In genomic region chr6:99265945-99266656, GRCm38 (mm10) we compare ENCODE assay signal across 8 mouse cellular contexts.
A peak's percentile ranks its signal among the peaks of the same experiment; 100 is the strongest.
DNase-seq lines count a peak whose midpoint lies in the region; ATAC-seq lines count a peak whose summit lies in the region.

No protein-coding gene starts in this region.

- peak overlapping the region; percentile 36 for H3K9ac ChIP-seq in forebrain, embryonic 13.5 days
- 0 out of 2 replicates have a peak overlapping the region, but pooled peaks have one; percentile 1 for H3K9ac ChIP-seq in intestine, embryonic 14.5 days (ENCODE audit: low read length)
- peak overlapping the region; percentile 34 for H3K9ac ChIP-seq in liver, embryonic 13.5 days

- peak overlapping the region; percentile 49; the same call in 1 of the 2 replicates for H3K27ac ChIP-seq in forebrain, embryonic 13.5 days
- peak overlapping the region; percentile 76 for H3K27ac ChIP-seq in intestine, embryonic 14.5 days (ENCODE audit: low read depth)
- H3K27ac ChIP-seq in liver, embryonic 13.5 days, result peak overlapping the region; percentile 56

- H3K9me3 ChIP-seq in forebrain, embryonic 13.5 days (replicated peaks), result no peaks in the 10 kb centered on the region
- H3K9me3 ChIP-seq in intestine, embryonic 14.5 days (ENCODE audit: control insufficient read depth, low read length), result no peaks in the 10 kb centered on the region
- H3K9me3 ChIP-seq in liver, embryonic 13.5 days (replicated peaks), result no peaks in the 10 kb centered on the region

- H3K4me3 ChIP-seq in forebrain, embryonic 13.5 days, result no peak overlapping the region; the same call in 1 of the 2 replicates
- H3K4me3 ChIP-seq in intestine, embryonic 14.5 days (ENCODE audit: low read depth, low read length), result peak overlapping the region; percentile 13; the same call in 1 of the 2 replicates
- peak overlapping the region; percentile 29 for H3K4me3 ChIP-seq in liver, embryonic 13.5 days (replicated peaks)

- H3K4me1 ChIP-seq in forebrain, embryonic 13.5 days, result peaks cover 77% of the 10 kb centered on the region
- peaks cover 72% of the 10 kb centered on the region for H3K4me1 ChIP-seq in intestine, embryonic 14.5 days (replicated peaks; ENCODE audit: control insufficient read depth, insufficient read depth, low read length)
- peaks cover 32% of the 10 kb centered on the region for H3K4me1 ChIP-seq in liver, embryonic 13.5 days (replicated peaks)

- peak; percentile 17; the same call in 1 of the 2 replicates for ATAC-seq in forebrain, embryonic 13.5 days
- ATAC-seq in intestine, embryonic 14.5 days (replicated peaks; ENCODE audit: low FRiP score, low TSS enrichment, low read depth), result peak; percentile 37; the same call in 1 of the 2 replicates
- ATAC-seq in liver, embryonic 13.5 days (ENCODE audit: low read depth), result 0 out of 2 replicates have a peak, but pooled peaks have one; percentile 23
- ATAC-seq in monocyte, adult 5-6 weeks (replicated peaks; ENCODE audit: insufficient number of reproducible peaks, low FRiP score, low TSS enrichment, poor library complexity, severe bottlenecking), result 0 out of 2 replicates have a peak, but pooled peaks have one; percentile 10

- H3K27me3 ChIP-seq in forebrain, embryonic 13.5 days, result no peaks in the 10 kb centered on the region
- H3K27me3 ChIP-seq in intestine, embryonic 14.5 days (replicated peaks; ENCODE audit: control insufficient read depth, insufficient read depth, low read length), result no peaks in the 10 kb centered on the region
- no peaks in the 10 kb centered on the region for H3K27me3 ChIP-seq in liver, embryonic 13.5 days

- H3K36me3 ChIP-seq in forebrain, embryonic 13.5 days (ENCODE audit: poor library complexity, severe bottlenecking), result no peaks in the 10 kb centered on the region
- no peaks in the 10 kb centered on the region for H3K36me3 ChIP-seq in intestine, embryonic 14.5 days (ENCODE audit: control insufficient read depth, insufficient read depth, low read length)
- no peaks in the 10 kb centered on the region for H3K36me3 ChIP-seq in liver, embryonic 13.5 days

- 7% methylated on average over 13 of the region's 13 CpGs for WGBS in forebrain, embryonic 13.5 days
- 29% methylated on average over 13 of the region's 13 CpGs for WGBS in intestine, embryonic 14.5 days
- 27% methylated on average over 13 of the region's 13 CpGs for WGBS in liver, embryonic 13.5 days (ENCODE audit: insufficient replicate concordance)

- peak; percentile 35 to 36 for DNase-seq in right cerebral cortex, adult 2 months (ENCODE audit: low spot score in 2 of 2)
- DNase-seq in right cerebral cortex, postnatal 14 days, result no peak
- DNase-seq in intestine, embryonic 14.5 days (ENCODE audit: low spot score), result peak; percentile 72
- DNase-seq in liver, embryonic 13.5 days, result no peak
- peak; percentile 51 for DNase-seq in thymus, postnatal 0 days (ENCODE audit: low spot score)
- no peak for DNase-seq in cerebellum, postnatal 10 days

- peak overlapping the region; percentile 39 for H3K4me2 ChIP-seq in forebrain, embryonic 13.5 days
- peak overlapping the region; percentile 37 for H3K4me2 ChIP-seq in intestine, embryonic 14.5 days (ENCODE audit: low read length)
- H3K4me2 ChIP-seq in liver, embryonic 13.5 days, result peak overlapping the region; percentile 42

Comparison
In these comparisons a context has a peak if more than half of its experiments do, and no peak if none do; other contexts are left out.
1. DNase-seq: peak in right cerebral cortex, adult 2 months (2 of 2), intestine, embryonic 14.5 days (single experiment) and thymus, postnatal 0 days (single experiment); none in right cerebral cortex, postnatal 14 days (single experiment), liver, embryonic 13.5 days (single experiment) and cerebellum, postnatal 10 days (0 of 2).
2. Peak in every context shown above with its lines, with median percentiles within 50 percentile points of each other: ATAC-seq, H3K27ac ChIP-seq, H3K4me2 ChIP-seq and H3K9ac ChIP-seq.